Mouse (Mus musculus): ENCODE measurements around the gene Fam155a. TPM values are rescaled to one million over a fixed set of nuclear protein-coding genes. Genes with fewer than 3 reads are reported as not detected.
"Not testable (repeated sequence)": the region's sequence is repeated elsewhere in the genome, so short reads cannot be mapped to it uniquely, and the experiment has no call there.

The Fam155a gene
- total RNA-seq, 2 experiments from 2014 or later: 93.7 to 104 TPM

GRCm38 (mm10) chr8:9423590-9423989 is 347.4 kb downstream of the Fam155a start:
- peak in 1 of 2 experiments; percentile 33 for DNase-seq (ENCODE audit: low spot score in 2 of 2)
- intact Hi-C loops (cut with DNase I): no loop called here

- intact Hi-C loops (cut with DNase I): no loop called here
- no peak for DNase-seq (ENCODE audit: low spot score in 2 of 2)
These were observed 347.8 kb downstream of the Fam155a start for GRCm38 (mm10) chr8:9423184-9423583.

GRCm38 (mm10) chr8:9418856-9419800 is 351.8 kb downstream of the Fam155a start:
- intact Hi-C loops (cut with DNase I): no loop called here
- DNase-seq (ENCODE audit: low spot score in 2 of 2): no peak

- DNase-seq (ENCODE audit: low spot score in 2 of 2): no peak
- intact Hi-C loops (cut with DNase I): no loop called here
These were observed 354.8 kb downstream of the Fam155a start for GRCm38 (mm10) chr8:9416189-9416588.

- intact Hi-C loops (cut with DNase I): no loop called here
- DNase-seq (ENCODE audit: low spot score in 2 of 2): no peak
These were observed 362.5 kb downstream of the Fam155a start for GRCm38 (mm10) chr8:9408480-9408879.

DNA sequence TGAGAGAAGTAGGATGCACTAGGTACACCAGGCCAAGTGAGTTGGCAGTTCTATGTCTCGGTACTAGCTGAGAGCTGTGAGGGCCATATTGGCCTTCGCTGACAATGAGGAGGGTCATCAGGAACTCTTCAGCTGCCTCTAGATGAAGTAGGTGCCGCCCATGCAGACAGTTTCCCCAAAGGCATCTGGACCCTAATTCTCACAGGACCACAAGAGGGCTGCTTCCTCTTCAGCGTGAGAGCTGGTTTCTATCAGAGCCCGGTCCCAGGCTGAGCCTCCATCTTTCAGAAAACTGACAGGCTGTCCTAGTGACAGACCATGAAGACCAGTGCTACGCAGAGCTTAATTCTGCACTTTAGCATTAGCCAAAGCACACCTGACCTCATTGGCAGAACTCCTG is 364.8 kb downstream of the Fam155a start:
- intact Hi-C loops (cut with DNase I): no loop called here
- no peak for DNase-seq (ENCODE audit: low spot score in 2 of 2)

DNA sequence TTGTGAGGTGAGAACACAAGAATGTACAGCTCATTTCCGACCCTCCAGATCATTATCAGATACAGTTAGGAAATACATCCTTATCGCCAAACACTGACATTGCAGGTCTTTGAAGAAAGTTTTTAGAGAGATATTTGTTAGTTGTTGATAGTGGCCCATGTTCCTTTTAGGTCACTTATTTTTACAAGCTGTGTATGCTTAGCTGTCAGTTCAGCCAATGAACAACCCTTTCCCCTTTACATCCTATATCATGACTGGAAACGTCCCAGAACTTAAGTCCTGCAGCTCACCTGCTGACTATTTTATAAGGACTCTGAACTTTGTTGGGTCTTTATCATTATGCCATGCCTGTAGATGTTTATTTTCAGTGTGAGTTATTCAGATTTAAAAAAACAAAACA is 366.3 kb downstream of the Fam155a start:
- intact Hi-C loops (cut with DNase I): no loop called here
- DNase-seq (ENCODE audit: low spot score in 2 of 2): no peak

DNA sequence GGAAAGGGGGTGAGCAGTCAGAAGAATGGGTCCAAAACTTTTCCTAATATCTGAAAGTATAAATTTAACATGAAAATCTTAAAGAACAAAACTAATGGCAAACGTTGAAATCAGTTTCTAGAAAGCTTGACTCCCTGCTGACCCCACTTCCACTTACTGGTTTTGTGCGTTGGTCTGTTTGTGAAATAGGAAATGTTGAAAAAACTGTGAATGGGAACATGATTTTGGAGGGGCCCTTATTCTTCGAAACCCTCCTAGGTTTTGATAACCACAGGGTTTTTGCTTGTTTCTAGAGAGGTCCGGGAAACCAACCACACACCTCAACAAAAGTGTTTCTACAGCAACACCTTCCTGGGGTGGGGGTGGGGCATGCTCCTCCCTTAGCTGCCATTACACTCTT is 368.6 kb downstream of the Fam155a start:
- intact Hi-C loops (cut with DNase I): no loop called here
- no peak for DNase-seq (ENCODE audit: low spot score in 2 of 2)

DNA sequence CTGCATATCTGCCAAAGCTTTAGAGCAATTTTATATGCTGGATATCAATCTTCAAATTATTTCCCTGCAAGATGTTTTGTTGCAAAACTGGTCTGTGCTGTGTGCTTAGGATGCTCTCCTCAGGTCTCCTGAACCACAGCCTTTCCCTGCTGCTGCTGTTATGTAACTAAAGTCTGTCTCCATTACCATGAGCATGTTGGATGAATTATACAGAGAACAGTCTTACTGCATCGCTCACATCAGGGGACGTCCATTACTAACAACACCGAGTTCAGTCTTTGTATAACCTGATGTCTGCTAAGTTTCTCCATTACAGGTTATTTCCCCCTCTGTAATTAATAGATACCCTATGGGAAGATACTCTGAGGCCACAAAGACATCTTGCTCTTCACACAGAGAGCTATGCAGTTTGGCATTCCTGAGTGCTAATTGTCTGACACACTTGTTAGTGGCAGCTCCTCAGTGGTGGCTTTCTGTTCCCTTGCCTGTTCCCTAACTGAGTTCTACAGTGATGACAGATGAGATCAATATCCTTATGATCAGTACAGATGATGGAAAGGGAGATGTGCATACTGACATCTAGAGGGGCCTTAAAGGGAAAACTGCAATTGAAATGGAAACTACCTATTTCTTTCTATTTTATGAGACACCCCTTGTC is 372.2 kb downstream of the Fam155a start:
- no peak for DNase-seq (ENCODE audit: low spot score in 2 of 2)
- intact Hi-C loops (cut with DNase I): no loop called here

GRCm38 (mm10) chr8:9398040-9398439 is 372.9 kb downstream of the Fam155a start:
- DNase-seq (ENCODE audit: low spot score in 2 of 2): peak in 1 of 2 experiments; percentile 22
- intact Hi-C loops (cut with DNase I): no loop called here

DNA sequence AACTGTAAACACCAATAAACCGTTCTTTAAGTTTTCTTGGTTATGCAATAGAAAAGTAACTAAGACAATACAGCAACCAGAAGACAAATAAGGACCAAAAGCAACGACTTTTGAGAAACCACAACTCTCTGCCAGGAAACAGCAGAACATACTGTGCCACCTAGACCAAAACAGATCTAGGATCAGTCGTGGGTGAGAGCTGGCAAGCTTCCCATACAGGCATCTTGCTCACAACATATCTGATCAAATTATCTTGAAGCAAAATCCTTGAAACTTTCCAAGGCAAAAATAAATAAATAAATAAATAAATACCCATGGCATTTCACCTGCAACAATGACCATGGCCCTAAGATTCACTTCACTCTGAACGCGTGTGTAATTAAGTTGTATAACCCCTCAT is 376.3 kb downstream of the Fam155a start:
- intact Hi-C loops (cut with DNase I): no loop called here
- DNase-seq (ENCODE audit: low spot score in 2 of 2): peak; percentile 45 to 51

GRCm38 (mm10) chr8:9393246-9393645 is 377.7 kb downstream of the Fam155a start:
- no peak for DNase-seq (ENCODE audit: low spot score in 2 of 2)
- intact Hi-C loops (cut with DNase I): no loop called here

DNA sequence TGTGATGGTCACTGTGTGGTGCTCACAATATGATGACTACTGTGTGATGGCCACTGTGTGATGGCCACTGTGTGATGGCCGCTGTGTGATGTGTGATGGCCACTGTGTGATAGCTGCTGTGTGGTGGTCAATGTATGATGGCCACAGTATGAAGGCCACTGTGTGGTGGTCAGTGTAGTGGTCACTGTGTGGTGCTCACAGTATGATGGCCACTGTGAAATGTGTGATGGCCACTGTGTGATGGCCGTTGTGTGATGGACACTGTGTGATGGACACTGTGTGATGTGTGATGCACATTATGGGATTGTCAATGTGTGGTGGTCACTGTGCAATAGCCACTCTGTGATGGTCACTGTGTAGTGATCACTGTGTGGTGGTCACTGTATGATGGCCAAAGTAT is 380.7 kb downstream of the Fam155a start:
- intact Hi-C loops (cut with DNase I); DNase-seq (ENCODE audit: low spot score in 2 of 2): not testable (repeated sequence)

DNA sequence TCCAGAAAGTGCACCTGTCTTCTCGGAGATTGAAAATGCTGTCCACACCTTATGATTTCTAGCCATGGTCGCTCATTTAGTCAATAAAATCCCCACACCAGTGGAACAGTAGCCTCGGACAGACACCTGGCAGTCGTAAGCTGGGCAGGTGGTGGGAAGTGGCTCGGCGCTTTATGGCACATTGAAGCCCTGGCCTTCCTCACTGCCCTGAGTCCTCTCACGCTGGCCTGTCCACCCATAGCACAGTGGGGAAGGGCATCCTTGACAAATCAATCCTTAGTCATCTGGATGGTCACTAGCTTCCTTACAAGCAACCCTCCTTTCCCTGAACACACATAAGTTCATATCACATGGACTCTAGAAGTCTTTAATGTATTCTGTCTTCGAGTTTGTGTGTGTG is 401.8 kb downstream of the Fam155a start:
- DNase-seq (ENCODE audit: low spot score in 2 of 2): no peak
- intact Hi-C loops (cut with DNase I): no loop called here

DNA sequence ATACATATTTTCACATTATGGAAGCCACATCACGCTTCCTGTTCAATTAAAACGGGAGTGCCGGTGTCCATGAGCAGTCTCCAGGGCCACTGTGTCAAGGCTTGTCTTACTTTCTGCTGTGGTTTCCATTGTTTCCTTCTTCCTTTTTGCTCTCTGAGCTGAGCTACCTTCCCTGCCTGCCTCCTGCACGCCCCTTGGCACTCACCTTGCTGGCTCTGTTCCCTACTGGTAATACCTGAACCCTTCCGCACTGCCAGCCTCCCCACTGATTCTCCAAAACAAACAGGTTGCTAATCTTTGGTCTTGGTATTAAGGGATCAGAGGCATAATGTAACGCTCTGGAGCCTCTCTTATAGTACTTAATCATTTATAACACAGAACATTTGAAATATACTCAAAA is 403.2 kb downstream of the Fam155a start:
- DNase-seq (ENCODE audit: low spot score in 2 of 2): no peak
- intact Hi-C loops (cut with DNase I): no loop called here

DNA sequence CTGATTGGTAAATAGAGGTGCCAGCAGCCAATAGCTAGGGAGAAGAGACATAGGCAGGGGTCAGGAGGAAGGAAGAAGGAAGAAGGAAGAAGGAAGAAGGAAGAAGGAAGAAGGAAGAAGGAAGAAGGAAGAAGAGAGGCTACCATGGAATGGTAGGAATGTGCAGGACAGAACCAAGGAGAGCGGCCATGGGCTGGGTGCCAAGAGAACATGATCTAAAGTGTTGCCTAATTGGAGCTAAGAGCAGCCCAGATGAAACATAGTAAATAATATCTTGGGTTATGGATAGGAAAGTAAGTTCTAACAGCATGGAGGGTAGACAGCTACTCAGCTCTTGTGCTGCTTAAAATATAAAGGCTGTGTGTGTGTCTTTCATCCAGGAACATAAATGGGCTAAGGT is 405.6 kb downstream of the Fam155a start:
- DNase-seq (ENCODE audit: low spot score in 2 of 2): no peak
- intact Hi-C loops (cut with DNase I): no loop called here

DNA sequence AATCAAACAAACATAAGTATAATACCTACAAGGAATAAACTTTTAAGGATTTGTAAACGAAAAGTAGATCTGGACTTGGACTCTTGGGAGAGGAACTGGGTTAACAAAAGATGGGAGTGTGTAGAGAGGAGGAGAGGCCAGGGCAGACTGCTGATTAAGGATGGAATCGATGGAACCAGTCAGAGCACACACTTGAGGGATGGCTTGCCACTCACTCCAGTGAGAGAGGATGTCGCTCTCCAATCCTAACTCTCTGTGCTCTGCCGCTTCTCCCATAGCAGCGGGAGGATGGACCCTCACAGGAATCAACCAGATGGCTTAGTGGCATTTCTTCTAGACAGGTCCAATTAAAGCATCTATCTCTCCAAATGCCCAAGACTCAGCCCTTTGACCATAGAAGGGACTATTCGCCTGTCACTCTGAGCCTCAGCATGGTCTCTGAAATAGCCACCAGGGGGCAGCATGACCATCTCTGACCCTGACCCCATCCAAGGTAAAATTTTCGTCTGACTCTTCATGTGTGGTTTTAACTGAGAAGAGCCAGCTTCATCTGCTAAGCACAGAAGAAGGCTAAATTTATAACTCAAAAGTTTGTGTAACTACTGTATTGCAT is 422.3 kb downstream of the Fam155a start:
- DNase-seq (ENCODE audit: low spot score in 2 of 2): peak; percentile 28 to 41
- intact Hi-C loops (cut with DNase I): loop anchor here (5.0 kb wide), 2 partner anchors 116 to 424 kb away; partner anchors contain the start of gene Fam155a

- intact Hi-C loops (cut with DNase I): loop anchor here (5.0 kb wide), 2 partner anchors 115 to 425 kb away; partner anchors contain the start of gene Fam155a
These were observed 423.8 kb downstream of the Fam155a start for GRCm38 (mm10) chr8:9347163-9347562.

GRCm38 (mm10) chr8:9344136-9344535 is 426.8 kb downstream of the Fam155a start:
- no peak for DNase-seq (ENCODE audit: low spot score in 2 of 2)
- intact Hi-C loops (cut with DNase I): no loop called here

More at GRCm38 (mm10) chr8:9347163-9347562, 423.8 kb downstream of the Fam155a start:
- DNase-seq (ENCODE audit: low spot score in 2 of 2): no peak

- DNase-seq (ENCODE audit: low spot score in 2 of 2): no peak
- intact Hi-C loops (cut with DNase I): no loop called here
These were observed 428.0 kb downstream of the Fam155a start for GRCm38 (mm10) chr8:9342998-9343397.

Measured in left cerebral cortex, postnatal 14 days (tissue).